Mouse (Mus musculus) kidney, embryonic 16.5 days (tissue): ENCODE results near the gene Moap1. TPM values are rescaled to one million over a fixed set of nuclear protein-coding genes. Genes with fewer than 3 reads are reported as not detected.

Experiments used
- polyA plus RNA-seq: library from polyadenylated mRNA; unstranded; fragments of >200 nt; fragmentation: Nextera tagmentation; extraction: Ambion mirVana; gene quantifications from 2 replicates; pipeline ENCODE4 v1.2.1, GENCODE M21; 2015

Gene Moap1
- polyA plus RNA-seq, 1 experiment from 2014 or later: 32.4 TPM

Other genes with a start within 250 kb of the Moap1 start
- gene Chga, start 188.7 kb downstream of the Moap1 start, polyA plus RNA-seq: 5.4 and 13.7 TPM in 2 replicates
- gene Itpk1, start 38.7 kb downstream of the Moap1 start, polyA plus RNA-seq: 23.9 and 24.5 TPM in 2 replicates
- gene Tmem251, start 101 bp upstream of the Moap1 start, polyA plus RNA-seq: 9.5 and 11.0 TPM in 2 replicates
- gene Gm28051, start 14.1 kb upstream of the Moap1 start, polyA plus RNA-seq: not detected in 2 replicates
- gene Gon7, start 14.1 kb upstream of the Moap1 start, polyA plus RNA-seq: 29.3 and 34.0 TPM in 2 replicates
- gene Ubr7, start 14.3 kb upstream of the Moap1 start, polyA plus RNA-seq: 45.6 and 47.6 TPM in 2 replicates
- 26.6 and 27.2 TPM in 2 replicates for gene Gm20604, start 15.0 kb upstream of the Moap1 start, polyA plus RNA-seq
- gene Btbd7, start 134.8 kb upstream of the Moap1 start, polyA plus RNA-seq: 14.5 and 17.5 TPM in 2 replicates
- gene Cox8c, start 155.7 kb upstream of the Moap1 start, polyA plus RNA-seq: not detected in 2 replicates
- 0.17 and 0.23 TPM in 2 replicates for gene Unc79, start 205.2 kb upstream of the Moap1 start, polyA plus RNA-seq